Mouse (Mus musculus) stomach, embryonic 15.5 days (tissue): ENCODE measurements around the gene Slco2b1. TPM values are rescaled to one million over a fixed set of nuclear protein-coding genes. Genes with fewer than 3 reads are reported as not detected.
A peak's percentile ranks its signal among the peaks of the same experiment; 100 is the strongest.

Experiments used
- ATAC-seq: fragments of 200-750 bp; cut with Nextera tagmentation; 2 replicates; pipeline ENCODE4 v1.8.0; 2017; ENCODE audit warnings: low read depth, moderate number of reproducible peaks, moderate TSS enrichment; ENCODE audit not compliant: insufficient read depth, low FRiP score
- H3K27ac ChIP-seq: fragments of 300-500 bp; sonication (generic); 2 replicates; pipeline ENCODE4 v1.5.1; 2015; ENCODE audit warnings: mild to moderate bottlenecking, inconsistent platforms
- H3K27me3 ChIP-seq: fragments of 300-500 bp; sonication (generic); replicated peaks from 2 replicates; pipeline ENCODE4 v1.6.1; 2015; ENCODE audit warnings: inconsistent platforms
- H3K36me3 ChIP-seq: fragments of 300-500 bp; sonication (generic); 2 replicates; pipeline ENCODE4 v1.6.1; 2015; ENCODE audit warnings: inconsistent platforms
- H3K4me1 ChIP-seq: fragments of 300-500 bp; sonication (generic); 2 replicates; pipeline ENCODE4 v1.6.1; 2015; ENCODE audit warnings: inconsistent platforms
- H3K4me2 ChIP-seq: fragments of 300-500 bp; sonication (generic); 2 replicates; pipeline ENCODE4 v1.6.1; 2015; ENCODE audit warnings: mild to moderate bottlenecking, inconsistent platforms
- H3K4me3 ChIP-seq: fragments of 300-500 bp; sonication (generic); replicated peaks from 2 replicates; pipeline ENCODE4 v1.5.1; 2015; ENCODE audit warnings: inconsistent platforms
- H3K9ac ChIP-seq: fragments of 300-500 bp; sonication (generic); 2 replicates; pipeline ENCODE4 v1.6.1; 2015; ENCODE audit warnings: inconsistent platforms
- H3K9me3 ChIP-seq: fragments of 300-500 bp; sonication (generic); 2 replicates; pipeline ENCODE4 v1.6.1; 2016; ENCODE audit warnings: inconsistent platforms
- WGBS: fragments of 180-500 bp; shearing (Covaris S2); methylation state at CpG from one replicate; pipeline ENCODE4 v1.1.7; 2015; 5-methylcytosine and 5-hydroxymethylcytosine counted together
- polyA plus RNA-seq: library from polyadenylated mRNA; unstranded; fragments of >200 nt; fragmentation: Nextera tagmentation; extraction: Ambion mirVana; gene quantifications from 2 replicates; pipeline ENCODE4 v1.2.1, GENCODE M21; 2015

Slco2b1 gene
- polyA plus RNA-seq, 1 experiment from 2014 or later, result 2.7 TPM

DNA sequence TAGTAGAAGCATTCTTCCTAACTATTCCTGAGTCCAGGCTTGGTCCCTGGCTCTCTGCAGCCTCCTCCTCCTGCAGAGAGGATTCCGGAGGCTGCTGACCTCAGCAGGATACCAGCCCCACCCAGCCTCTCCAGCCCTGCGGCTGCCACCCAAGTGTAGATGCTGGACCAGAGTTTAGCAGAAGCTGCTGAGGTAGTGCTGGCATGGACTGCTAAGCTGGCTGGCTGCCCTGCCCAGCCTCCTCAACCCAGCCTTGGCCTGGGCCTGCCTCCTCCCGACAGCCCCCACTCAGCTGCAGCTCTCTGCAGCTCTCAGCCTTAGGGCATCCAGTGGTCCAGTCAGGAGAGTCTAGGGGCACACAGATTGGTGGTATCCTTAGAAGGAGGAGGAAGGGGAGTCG, 69.9 kb downstream of the Slco2b1 start:
- H3K4me1 ChIP-seq, result no peaks in the 10 kb centered on the region
- H3K4me3 ChIP-seq, result no peak overlapping the region
- H3K9me3 ChIP-seq, result no peaks in the 10 kb centered on the region
- WGBS, result 49% methylated on average over 4 of the region's 4 CpGs
- peak; percentile 47; the same call in 1 of the 2 replicates for ATAC-seq
- no peaks in the 10 kb centered on the region for H3K36me3 ChIP-seq
- no peaks in the 10 kb centered on the region for H3K27me3 ChIP-seq
- no peak overlapping the region for H3K4me2 ChIP-seq
- H3K27ac ChIP-seq, result no peak overlapping the region
- no peak overlapping the region for H3K9ac ChIP-seq

DNA sequence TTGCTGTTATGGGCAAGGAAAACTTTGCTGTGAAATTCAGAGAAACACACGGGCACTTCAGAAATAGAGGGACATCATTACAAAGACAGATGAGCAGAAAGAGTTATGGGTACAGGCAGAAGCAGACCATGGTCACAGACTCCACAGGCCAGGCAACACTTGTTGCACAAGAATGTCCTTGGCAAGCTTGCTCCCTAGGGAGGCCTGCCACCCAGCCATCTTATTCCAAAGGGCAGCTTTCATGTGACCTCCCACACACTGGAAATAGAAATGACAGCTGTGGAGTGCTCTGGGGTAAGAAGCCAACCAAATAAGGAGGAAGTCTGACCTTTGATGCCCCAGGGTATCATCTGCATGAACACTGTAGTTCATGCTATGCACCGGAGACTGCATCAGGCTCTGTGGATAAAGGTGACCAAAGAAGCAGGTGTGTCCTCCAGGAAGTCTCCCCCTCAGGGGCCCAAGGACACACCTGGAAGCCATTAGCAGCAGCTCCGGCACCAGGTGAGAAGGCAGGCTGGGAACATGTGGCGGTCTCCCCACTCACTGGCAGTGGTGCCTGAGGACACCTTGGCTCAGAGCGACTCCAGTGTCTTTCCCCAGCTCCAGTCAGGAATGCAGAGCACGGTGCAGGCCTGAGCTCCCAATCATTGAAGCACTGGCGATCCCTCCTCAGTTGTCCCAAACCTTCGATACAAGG, 77.0 kb downstream of the Slco2b1 start:
- Histone ChIP-seq H3K27ac (no peak overlapping the region), H3K9ac (no peak overlapping the region), H3K4me1 (no peaks in the 10 kb centered on the region), H3K4me3 (no peak overlapping the region), H3K9me3 (no peaks in the 10 kb centered on the region), H3K27me3 (peaks cover 13% of the 10 kb centered on the region), H3K36me3 (no peaks in the 10 kb centered on the region), H3K4me2 (no peak overlapping the region)
- WGBS, result 67% methylated on average over 8 of the region's 8 CpGs
- ATAC-seq, result no peak

DNA sequence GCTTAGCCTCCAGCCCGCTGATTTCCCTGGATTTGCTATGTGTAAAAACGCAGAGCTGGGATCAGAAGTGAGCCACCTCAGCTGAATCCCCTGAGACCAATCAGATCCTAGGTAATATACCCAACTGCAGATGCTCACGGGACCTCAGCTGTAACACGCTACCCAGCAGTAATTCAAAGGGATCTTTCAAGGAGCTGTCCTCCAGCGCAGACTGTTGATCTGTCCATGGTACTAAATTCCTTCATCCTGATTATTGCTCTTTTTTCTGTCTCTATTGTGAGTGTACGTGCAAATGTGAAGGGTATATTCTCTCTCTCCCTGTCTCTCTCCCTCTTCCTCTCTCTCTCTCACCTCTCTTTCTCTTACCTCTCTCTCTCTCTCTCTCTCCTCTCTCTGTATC, 78.9 kb downstream of the Slco2b1 start:
- Histone ChIP-seq H3K9ac (no peak overlapping the region), H3K4me1 (peaks cover 2% of the 10 kb centered on the region; the same call in 1 of the 2 replicates), H3K4me3 (no peak overlapping the region), H3K9me3 (no peaks in the 10 kb centered on the region), H3K36me3 (no peaks in the 10 kb centered on the region), H3K27me3 (peaks cover 28% of the 10 kb centered on the region), H3K27ac (no peak overlapping the region), H3K4me2 (no peak overlapping the region)
- no peak for ATAC-seq
- 12% methylated on average over 6 of the region's 6 CpGs for WGBS

DNA sequence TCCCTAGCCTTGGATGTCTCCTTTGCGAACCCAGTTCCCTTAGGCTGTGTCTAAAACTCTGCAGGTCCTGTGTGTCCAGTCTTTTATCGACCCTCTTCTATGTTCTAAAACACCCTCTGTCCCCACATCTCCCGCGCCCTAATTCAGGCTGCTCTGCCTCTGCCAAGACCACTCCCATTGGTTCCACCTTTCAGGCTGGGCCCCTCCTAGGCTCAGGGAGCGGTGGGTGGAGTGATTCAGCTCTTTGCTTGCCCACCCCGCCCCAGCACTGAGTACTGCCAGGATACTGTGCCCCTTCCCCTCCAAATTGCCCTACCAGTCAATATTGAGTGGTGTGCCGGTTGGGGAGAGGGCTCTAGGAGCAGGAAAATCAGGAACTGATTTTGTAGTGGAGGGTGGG, 83.8 kb downstream of the Slco2b1 start:
- ATAC-seq, result no peak
- peak overlapping the region; percentile 99 for H3K4me2 ChIP-seq
- no peak overlapping the region for H3K27ac ChIP-seq
- peaks cover 20% of the 10 kb centered on the region for H3K4me1 ChIP-seq
- peak overlapping the region; percentile 51; the same call in 1 of the 2 replicates for H3K4me3 ChIP-seq
- H3K36me3 ChIP-seq, result no peaks in the 10 kb centered on the region
- no peaks in the 10 kb centered on the region for H3K9me3 ChIP-seq
- H3K27me3 ChIP-seq, result peaks cover 69% of the 10 kb centered on the region
- 4% methylated on average over 7 of the region's 7 CpGs for WGBS
- H3K9ac ChIP-seq, result no peak overlapping the region

DNA sequence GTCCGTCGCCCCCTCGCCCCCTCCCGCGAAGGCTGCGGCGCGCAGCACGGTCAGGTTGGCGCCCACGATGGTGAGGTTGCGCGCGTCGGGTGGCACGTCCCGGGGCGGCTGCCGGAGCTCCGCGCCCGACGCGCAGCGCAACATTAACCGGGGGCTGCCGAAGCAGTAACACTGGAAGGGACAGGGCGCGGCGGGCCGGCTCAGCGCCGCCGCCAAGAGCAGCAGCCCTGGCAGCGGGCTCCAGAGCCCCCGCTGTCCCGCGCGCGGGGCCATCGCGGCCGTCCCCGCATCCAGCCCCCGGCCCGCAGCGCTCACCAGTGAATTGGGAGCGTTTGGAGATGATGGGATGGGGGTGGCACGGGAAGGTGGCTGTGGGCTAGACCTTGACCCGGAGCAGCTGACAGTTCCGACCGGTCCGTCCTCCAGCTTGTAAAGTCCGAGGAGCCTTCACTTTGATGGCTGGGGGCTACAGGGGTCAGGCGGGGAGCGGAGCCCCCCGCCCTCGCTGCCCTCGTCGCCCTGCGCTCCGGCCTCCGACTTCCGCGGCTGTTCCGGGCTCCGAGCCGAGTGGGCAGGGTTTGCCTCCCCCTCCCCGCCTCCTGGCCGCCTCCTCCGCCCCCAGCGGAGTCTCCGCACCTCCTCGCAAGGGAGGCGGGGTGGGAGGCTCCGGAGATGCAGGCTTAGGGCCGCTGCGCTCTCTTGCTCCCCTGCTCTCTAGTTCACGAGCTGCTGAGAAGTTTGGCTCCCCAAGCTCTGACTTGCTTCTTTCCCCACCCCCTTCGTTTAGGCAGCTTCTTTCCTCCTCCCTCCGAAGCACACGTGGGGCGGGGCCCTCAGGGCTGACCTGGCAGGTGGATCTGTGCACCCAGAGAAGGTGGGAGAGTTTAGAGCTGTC, 84.5 kb downstream of the Slco2b1 start, which contains the start of gene Tpbgl:
TSS of gene Tpbgl (minus strand) at position 728 of the 895 bp plus-strand sequence.
- ATAC-seq, result peak; percentile 47; the same call in 1 of the 2 replicates
- Histone ChIP-seq H3K4me2 (peak within 1 kb of the TSS; percentile 99), H3K9me3 (no peaks in the 10 kb centered on the region), H3K4me3 (peak within 1 kb of the TSS; percentile 51), H3K9ac (peak within 1 kb of the TSS; percentile 8), H3K27ac (no peak within 1 kb of the TSS), H3K36me3 (no peaks in the 10 kb centered on the region), H3K4me1 (peaks cover 20% of the 10 kb centered on the region), H3K27me3 (peaks cover 68% of the 10 kb centered on the region)
- under 1% methylated on average over 82 of the region's 83 CpGs for WGBS

DNA sequence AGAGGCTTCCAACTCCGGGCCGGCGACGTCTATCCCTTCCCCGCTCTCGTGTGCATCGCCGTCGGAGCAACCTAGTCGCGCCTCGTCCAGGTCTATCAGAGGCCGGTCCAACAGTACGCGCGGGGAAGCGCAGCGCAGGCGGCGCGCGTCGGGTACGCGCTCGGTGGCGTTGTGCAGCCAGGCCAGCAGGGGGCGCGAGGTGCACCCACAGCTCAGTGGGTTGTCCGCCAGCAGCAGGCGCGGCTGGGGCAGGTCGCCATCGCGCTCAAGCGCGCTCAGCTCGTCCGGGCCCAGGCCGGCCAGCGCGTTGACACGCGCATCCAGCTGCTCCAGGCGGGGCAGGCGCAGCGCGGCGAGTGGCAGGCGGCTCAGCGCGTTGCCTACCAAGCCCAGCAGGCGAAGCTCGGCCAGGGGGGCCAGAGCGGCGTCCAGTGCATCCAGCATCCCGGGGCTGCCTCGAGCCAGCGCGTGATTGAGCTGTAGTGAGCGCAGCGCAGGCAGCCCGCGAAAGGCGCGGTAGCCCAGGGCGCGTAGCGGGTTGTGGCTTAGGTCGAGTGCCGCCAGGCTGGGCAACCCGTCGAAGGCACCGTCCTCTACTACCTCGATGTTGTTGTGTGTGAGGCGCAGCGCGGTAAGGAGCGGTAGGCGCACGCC, 85.3 kb downstream of the Slco2b1 start:
- Histone ChIP-seq H3K27ac (no peak overlapping the region), H3K9me3 (no peaks in the 10 kb centered on the region), H3K4me2 (peak overlapping the region; percentile 99), H3K4me3 (peak overlapping the region; percentile 51), H3K36me3 (no peaks in the 10 kb centered on the region), H3K9ac (peak overlapping the region; percentile 8; the same call in 1 of the 2 replicates), H3K4me1 (peaks cover 20% of the 10 kb centered on the region), H3K27me3 (peaks cover 65% of the 10 kb centered on the region)
- under 1% methylated on average over 81 of the region's 81 CpGs for WGBS
- ATAC-seq, result peak; percentile 66

DNA sequence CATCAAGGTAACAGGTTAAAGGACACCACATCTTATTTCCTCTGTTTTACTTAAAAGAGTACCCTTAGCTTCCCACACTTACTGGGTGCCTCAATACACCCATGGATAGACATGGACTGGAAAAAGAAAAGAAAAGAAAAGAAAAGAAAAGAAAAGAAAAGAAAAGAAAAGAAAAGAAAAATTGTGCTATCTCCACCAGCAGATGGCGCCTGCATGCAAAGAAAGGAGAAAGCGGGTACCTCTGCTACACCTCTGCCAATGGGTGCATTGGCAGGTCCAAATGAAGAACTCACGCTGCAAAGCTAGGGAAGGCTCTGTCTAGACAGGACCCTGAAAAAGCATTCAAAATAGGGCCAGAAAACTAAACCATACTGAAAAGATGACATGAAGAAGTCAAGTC, 92.3 kb downstream of the Slco2b1 start:
- H3K4me3 ChIP-seq, result no peak overlapping the region
- no peaks in the 10 kb centered on the region for H3K9me3 ChIP-seq
- no peaks in the 10 kb centered on the region for H3K4me1 ChIP-seq
- ATAC-seq, result no peak
- H3K27ac ChIP-seq, result no peak overlapping the region
- no peak overlapping the region for H3K4me2 ChIP-seq
- H3K27me3 ChIP-seq, result peaks cover 14% of the 10 kb centered on the region
- WGBS, result 6% methylated on average over 3 of the region's 3 CpGs
- H3K9ac ChIP-seq, result no peak overlapping the region
- H3K36me3 ChIP-seq, result no peaks in the 10 kb centered on the region

DNA sequence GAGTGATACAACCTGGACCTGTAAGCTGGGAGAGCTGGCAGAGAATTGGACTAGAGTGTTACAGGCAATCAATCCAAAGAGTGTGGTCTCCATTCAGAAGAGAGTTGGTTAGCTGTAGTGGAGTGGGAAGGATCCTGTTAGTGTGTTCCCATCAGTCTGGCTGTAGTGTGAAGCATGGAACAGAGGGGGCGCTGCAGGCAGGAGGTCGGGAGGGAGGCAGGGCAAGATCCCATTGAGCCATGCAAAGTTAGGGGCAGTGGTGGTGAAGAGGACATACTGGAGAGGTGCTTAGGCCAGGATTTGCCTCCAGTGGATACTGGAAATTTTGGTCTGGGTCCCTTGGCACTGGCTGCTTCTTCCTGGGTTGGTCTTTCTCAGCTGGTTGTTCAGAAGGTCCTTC, 92.9 kb downstream of the Slco2b1 start:
- Histone ChIP-seq H3K4me3 (no peak overlapping the region), H3K4me1 (no peaks in the 10 kb centered on the region), H3K36me3 (no peaks in the 10 kb centered on the region), H3K4me2 (no peak overlapping the region), H3K27me3 (peaks cover 10% of the 10 kb centered on the region), H3K9ac (no peak overlapping the region), H3K27ac (no peak overlapping the region), H3K9me3 (no peaks in the 10 kb centered on the region)
- no peak for ATAC-seq
- 71% methylated on average over 2 of the region's 2 CpGs for WGBS

Other genes starting within 250 kb of the Slco2b1 start
- 0.58 and 0.78 TPM in 2 replicates for gene Klhl35, start 245.3 kb downstream of the Slco2b1 start, polyA plus RNA-seq
- gene Rps3, start 227.6 kb downstream of the Slco2b1 start, polyA plus RNA-seq, result 765 and 776 TPM in 2 replicates
- gene Arrb1, start 175.9 kb downstream of the Slco2b1 start, polyA plus RNA-seq, result 11.4 and 13.5 TPM in 2 replicates
- 1.9 and 2.0 TPM in 2 replicates for gene Tpbgl, start 84.2 kb downstream of the Slco2b1 start, polyA plus RNA-seq
- gene Olfr520, start 18.9 kb upstream of the Slco2b1 start, polyA plus RNA-seq, result not detected in 2 replicates
- gene Olfr521, start 52.2 kb upstream of the Slco2b1 start, polyA plus RNA-seq, result not detected in 2 replicates
- gene Neu3, start 117.1 kb upstream of the Slco2b1 start, polyA plus RNA-seq, result 5.4 and 6.0 TPM in 2 replicates
- gene Xrra1, start 147.8 kb upstream of the Slco2b1 start, polyA plus RNA-seq, result 0.21 and 0.35 TPM in 2 replicates
- 386 and 415 TPM in 2 replicates for gene Spcs2, start 152.1 kb upstream of the Slco2b1 start, polyA plus RNA-seq